Mouse (Mus musculus): ENCODE results near the gene Id4. TPM values are rescaled to one million over a fixed set of nuclear protein-coding genes. Genes with fewer than 3 reads are reported as not detected.

Id4 gene
- total RNA-seq (2012; rRNA removed) (not detected in 2 replicates), polyA plus RNA-seq (2012; ENCODE audit: insufficient read depth in 1 of 2, insufficient read length in 2 of 2, low read depth in 1 of 2, low replicate concordance in 2 of 2, missing spikeins in 1 of 2) (not detected)

GRCm38 (mm10) chr13:48260690-48261278 is at the start of gene Id4:
Gene Id4 (plus strand): TSS chr13:48261228.
- no peak within 1 kb of the TSS for H3K27ac ChIP-seq (ENCODE audit: control insufficient read depth, low read depth, low read length)
- no peaks in the 10 kb centered on the region for H3K27me3 ChIP-seq (ENCODE audit: control insufficient read depth in 1 of 2, insufficient read depth in 2 of 2, low read length in 2 of 2)

GRCm38 (mm10) chr13:48227136-48227535 is 33.9 kb upstream of the Id4 start:
- Histone ChIP-seq H3K9me3 (replicated peaks; ENCODE audit: insufficient read depth, low read length) (no peaks in the 10 kb centered on the region), H3K27ac (ENCODE audit: control insufficient read depth, low read depth, low read length) (no peak overlapping the region), H3K79me2 (ENCODE audit: control insufficient read depth, insufficient read depth, low read length, poor library complexity) (no peaks in the 10 kb centered on the region), H3K36me3 (ENCODE audit: control insufficient read depth in 1 of 2, insufficient read depth in 2 of 2, low read length in 2 of 2) (no peaks in the 10 kb centered on the region), H3K4me3 (ENCODE audit: control insufficient read depth in 1 of 2, insufficient read depth in 1 of 2, low read depth in 2 of 2, low read length in 2 of 2) (no peak overlapping the region), H3K27me3 (ENCODE audit: control insufficient read depth in 1 of 2, insufficient read depth in 2 of 2, low read length in 2 of 2) (no peaks in the 10 kb centered on the region), H3K9ac (ENCODE audit: control insufficient read depth, low read depth, low read length, poor library complexity, severe bottlenecking) (no peak overlapping the region), H3K4me1 (ENCODE audit: control insufficient read depth in 1 of 2, insufficient read depth in 2 of 2, low read length in 2 of 2) (no peaks in the 10 kb centered on the region)
- DNase-seq (ENCODE audit: low read depth, low spot score): no peak
- no peak for TF ChIP-seq ZMIZ1 (IDR thresholded peaks at IDR 0.05; ENCODE audit: low read depth, low read length)
- no peak for TF ChIP-seq MAFK (IDR thresholded peaks at IDR 0.05; ENCODE audit: borderline replicate concordance, low read depth, low read length)
- no peak for TF ChIP-seq RCOR1 (IDR thresholded peaks at IDR 0.05; ENCODE audit: low read depth, low read length)
- no peak for TF ChIP-seq USF2 (IDR thresholded peaks at IDR 0.05; ENCODE audit: borderline replicate concordance in 1 of 2, insufficient read depth in 1 of 2, low read depth in 1 of 2, low read length in 2 of 2)
- TF ChIP-seq JUND (IDR thresholded peaks at IDR 0.05; ENCODE audit: low read depth, low read length): no peak
- TF ChIP-seq E2F4 (IDR thresholded peaks at IDR 0.05; ENCODE audit: borderline replicate concordance, low read depth, low read length): no peak
- no peak for TF ChIP-seq ZKSCAN1 (IDR thresholded peaks at IDR 0.05; ENCODE audit: low read depth, low read length)
- TF ChIP-seq KAT2A (conservative IDR thresholded peaks at IDR 0.05; ENCODE audit: low read depth, low read length): no peak
- TF ChIP-seq ETS1 (IDR thresholded peaks at IDR 0.05; ENCODE audit: low read depth, low read length): no peak
- TF ChIP-seq CHD2 (IDR thresholded peaks at IDR 0.05; ENCODE audit: low read length): no peak
- TF ChIP-seq SMC3 (IDR thresholded peaks at IDR 0.05; ENCODE audit: low read depth, low read length): no peak
- no peak for TF ChIP-seq MXI1 (IDR thresholded peaks at IDR 0.05; ENCODE audit: low read depth, low read length)
- TF ChIP-seq NELFE (IDR thresholded peaks at IDR 0.05; ENCODE audit: low read depth, low read length): no peak
- TF ChIP-seq POLR2AphosphoS5 (IDR thresholded peaks at IDR 0.05; ENCODE audit: borderline replicate concordance, low read depth, low read length): no peak
- TF ChIP-seq SIN3A (IDR thresholded peaks at IDR 0.05; ENCODE audit: low read length): no peak
- TF ChIP-seq TCF12 (IDR thresholded peaks at IDR 0.05; ENCODE audit: low read depth, low read length): no peak
- TF ChIP-seq RAD21 (IDR thresholded peaks at IDR 0.05; ENCODE audit: low read depth, low read length): no peak
- no peak for TF ChIP-seq MAZ (IDR thresholded peaks at IDR 0.05; ENCODE audit: low read depth, low read length)
- no peak for TF ChIP-seq TBP (IDR thresholded peaks at IDR 0.05; ENCODE audit: low read depth, low read length)
- TF ChIP-seq ZNF384 (IDR thresholded peaks at IDR 0.05; ENCODE audit: low read depth, low read length): no peak

More at GRCm38 (mm10) chr13:48260690-48261278, at the start of gene Id4:
- no peak for DNase-seq (ENCODE audit: low read depth, low spot score)
- Histone ChIP-seq H3K36me3 (ENCODE audit: control insufficient read depth in 1 of 2, insufficient read depth in 2 of 2, low read length in 2 of 2) (no peaks in the 10 kb centered on the region), H3K4me1 (ENCODE audit: control insufficient read depth in 1 of 2, insufficient read depth in 2 of 2, low read length in 2 of 2) (no peaks in the 10 kb centered on the region), H3K4me3 (ENCODE audit: control insufficient read depth in 1 of 2, insufficient read depth in 1 of 2, low read depth in 2 of 2, low read length in 2 of 2) (no peak within 1 kb of the TSS), H3K79me2 (ENCODE audit: control insufficient read depth, insufficient read depth, low read length, poor library complexity) (no peaks in the 10 kb centered on the region), H3K9ac (ENCODE audit: control insufficient read depth, low read depth, low read length, poor library complexity, severe bottlenecking) (no peak within 1 kb of the TSS), H3K9me3 (replicated peaks; ENCODE audit: insufficient read depth, low read length) (no peaks in the 10 kb centered on the region)
- TF ChIP-seq ZC3H11A (IDR thresholded peaks at IDR 0.05; ENCODE audit: low read depth, low read length): no peak
- TF ChIP-seq POLR2A (IDR thresholded peaks at IDR 0.05; ENCODE audit: control insufficient read depth in 1 of 2, insufficient read depth in 1 of 2, low read depth in 1 of 2, low read length in 2 of 2, poor library complexity in 1 of 2): no peak
- TF ChIP-seq SMC3 (IDR thresholded peaks at IDR 0.05; ENCODE audit: low read depth, low read length): no peak
- no peak for TF ChIP-seq TCF12 (IDR thresholded peaks at IDR 0.05; ENCODE audit: low read depth, low read length)
- no peak for TF ChIP-seq MAX (IDR thresholded peaks at IDR 0.05; ENCODE audit: low read length)
- no peak for TF ChIP-seq ZMIZ1 (IDR thresholded peaks at IDR 0.05; ENCODE audit: low read depth, low read length)
- TF ChIP-seq GABPA (IDR thresholded peaks at IDR 0.05; ENCODE audit: low read depth, low read length): no peak
- TF ChIP-seq USF2 (IDR thresholded peaks at IDR 0.05; ENCODE audit: borderline replicate concordance in 1 of 2, insufficient read depth in 1 of 2, low read depth in 1 of 2, low read length in 2 of 2): no peak
- no peak for TF ChIP-seq MXI1 (IDR thresholded peaks at IDR 0.05; ENCODE audit: low read depth, low read length)
- no peak for TF ChIP-seq MYC (IDR thresholded peaks at IDR 0.05; ENCODE audit: low read depth, low read length)
- no peak for TF ChIP-seq RAD21 (IDR thresholded peaks at IDR 0.05; ENCODE audit: low read depth, low read length)
- no peak for TF ChIP-seq ZKSCAN1 (IDR thresholded peaks at IDR 0.05; ENCODE audit: low read depth, low read length)
- TF ChIP-seq POLR2AphosphoS5 (IDR thresholded peaks at IDR 0.05; ENCODE audit: borderline replicate concordance, low read depth, low read length): no peak
- TF ChIP-seq UBTF (IDR thresholded peaks at IDR 0.05; ENCODE audit: borderline replicate concordance, insufficient read depth, low read depth, low read length): no peak
- TF ChIP-seq BHLHE40 (IDR thresholded peaks at IDR 0.05; ENCODE audit: borderline replicate concordance, low read depth, low read length): no peak
- TF ChIP-seq MEF2A (IDR thresholded peaks at IDR 0.05; ENCODE audit: extremely low read depth, insufficient replicate concordance, low read depth, low read length, poor library complexity, severe bottlenecking): no peak
